ENCODE assay signal across 14 mouse cellular contexts in genomic region chr6:125061493-125061892, GRCm38 (mm10). TPM values are rescaled to one million over a fixed set of nuclear protein-coding genes. Genes with fewer than 3 reads are reported as not detected.
DNase-seq lines count a peak whose midpoint lies in the region; ATAC-seq and TF ChIP-seq lines count a peak whose summit lies in the region.
"Had no signal": no experiment of that assay in that cellular context is flagged by ENCODE, and none has a peak within 500 bp of the region (broad histone marks: within the 10 kb centered on the region; RNA-seq: fewer than 3 reads in every experiment).

No protein-coding gene starts in this region.

- peak; percentile 60; the same call in 1 of the 2 replicates for ATAC-seq in forebrain, postnatal 0 days
- no peak for ATAC-seq in forebrain, embryonic 13.5 days
- ATAC-seq in kidney, postnatal 0 days (replicated peaks; ENCODE audit: low FRiP score, low read depth), result peak; percentile 67
- no peak for ATAC-seq in erythroblast, adult 5-6 weeks (replicated peaks; ENCODE audit: low FRiP score, poor library complexity, severe bottlenecking)
- ATAC-seq: intestine, postnatal 0 days had no signal

- H3K9ac ChIP-seq in forebrain, postnatal 0 days, result no peak overlapping the region
- no peak overlapping the region for H3K9ac ChIP-seq in forebrain, embryonic 13.5 days
- H3K9ac ChIP-seq in kidney, postnatal 0 days (ENCODE audit: low read depth, low read length), result no peak overlapping the region
- H3K9ac ChIP-seq in MEL (ENCODE audit: control insufficient read depth, low read depth, low read length, poor library complexity, severe bottlenecking), result no peak overlapping the region
- H3K9ac ChIP-seq: embryonic facial prominence, embryonic 15.5 days; limb, embryonic 12.5 days had no signal

- DNase-seq in forebrain, postnatal 0 days, result no peak
- DNase-seq in kidney, postnatal 0 days (ENCODE audit: low spot score), result peak; percentile 67
- no peak for DNase-seq in kidney, postnatal 36 days
- DNase-seq in MEL (ENCODE audit: low read depth, low spot score), result peak; percentile 28
- DNase-seq in limb, embryonic 10.5 days (ENCODE audit: low spot score), result no peak
- no peak for DNase-seq in spleen, adult 12 weeks (ENCODE audit: low spot score)
- DNase-seq: cerebellum, adult 8-10 months; heart, adult 2 months; thymus, postnatal 25 days had no signal

- no peak overlapping the region for H3K4me3 ChIP-seq in forebrain, postnatal 0 days (ENCODE audit: low read depth, low read length)
- H3K4me3 ChIP-seq in forebrain, embryonic 13.5 days, result no peak overlapping the region
- no peak overlapping the region for H3K4me3 ChIP-seq in kidney, postnatal 0 days (replicated peaks; ENCODE audit: low read depth, low read length)
- H3K4me3 ChIP-seq in MEL (ENCODE audit: control insufficient read depth in 1 of 2, insufficient read depth in 1 of 2, low read depth in 2 of 2, low read length in 2 of 2), result no peak overlapping the region
- no peak overlapping the region for H3K4me3 ChIP-seq in limb, embryonic 10.5 days
- H3K4me3 ChIP-seq: embryonic facial prominence, embryonic 15.5 days; heart, adult 2 months; limb, embryonic 12.5 days had no signal

- H3K4me1 ChIP-seq in forebrain, postnatal 0 days (ENCODE audit: insufficient read depth), result no peaks in the 10 kb centered on the region
- no peaks in the 10 kb centered on the region for H3K4me1 ChIP-seq in forebrain, embryonic 13.5 days
- H3K4me1 ChIP-seq in kidney, postnatal 0 days (replicated peaks; ENCODE audit: insufficient read depth, low read length), result 0 out of 2 replicates have a peak, but pooled peaks cover 5% of the 10 kb centered on the region
- H3K4me1 ChIP-seq in MEL (ENCODE audit: control insufficient read depth in 1 of 2, insufficient read depth in 2 of 2, low read length in 2 of 2), result peaks cover 5 to 16% of the 10 kb centered on the region in 2 experiments
- peaks cover 13% of the 10 kb centered on the region for H3K4me1 ChIP-seq in limb, embryonic 10.5 days
- H3K4me1 ChIP-seq: embryonic facial prominence, embryonic 15.5 days had no signal

- H3K9me3 ChIP-seq in forebrain, postnatal 0 days (ENCODE audit: low read length), result no peaks in the 10 kb centered on the region
- H3K9me3 ChIP-seq in forebrain, embryonic 13.5 days (replicated peaks), result no peaks in the 10 kb centered on the region
- no peaks in the 10 kb centered on the region for H3K9me3 ChIP-seq in kidney, postnatal 0 days (replicated peaks; ENCODE audit: low read length)
- no peaks in the 10 kb centered on the region for H3K9me3 ChIP-seq in MEL (replicated peaks; ENCODE audit: insufficient read depth, low read length)
- no peaks in the 10 kb centered on the region for H3K9me3 ChIP-seq in limb, embryonic 10.5 days (replicated peaks)
- H3K9me3 ChIP-seq: embryonic facial prominence, embryonic 15.5 days; limb, embryonic 12.5 days had no signal

- no peak for TF ChIP-seq POLR2A in MEL (IDR thresholded peaks at IDR 0.05; ENCODE audit: control insufficient read depth in 1 of 2, insufficient read depth in 1 of 2, low read depth in 1 of 2, low read length in 2 of 2, poor library complexity in 1 of 2)

- no peak overlapping the region for H3K4me2 ChIP-seq in forebrain, postnatal 0 days (ENCODE audit: low read depth)
- H3K4me2 ChIP-seq in forebrain, embryonic 13.5 days, result no peak overlapping the region
- no peak overlapping the region for H3K4me2 ChIP-seq in kidney, postnatal 0 days (ENCODE audit: low read length)
- H3K4me2 ChIP-seq: embryonic facial prominence, embryonic 15.5 days; limb, embryonic 12.5 days had no signal

- no peak overlapping the region for H3K27ac ChIP-seq in forebrain, postnatal 0 days (ENCODE audit: low read depth, low read length)
- H3K27ac ChIP-seq in forebrain, embryonic 13.5 days, result no peak overlapping the region
- no peak overlapping the region; the same call in 1 of the 2 replicates for H3K27ac ChIP-seq in kidney, postnatal 0 days
- no peak overlapping the region for H3K27ac ChIP-seq in MEL (ENCODE audit: control insufficient read depth, low read depth, low read length)
- peak overlapping the region; percentile 71 for H3K27ac ChIP-seq in limb, embryonic 10.5 days
- H3K27ac ChIP-seq: embryonic facial prominence, embryonic 15.5 days; heart, adult 2 months; limb, embryonic 12.5 days had no signal

- 41% methylated on average over 6 of the region's 6 CpGs for WGBS in forebrain, postnatal 0 days
- 43% methylated on average over 6 of the region's 6 CpGs for WGBS in forebrain, embryonic 13.5 days
- 30% methylated on average over 6 of the region's 6 CpGs for WGBS in kidney, postnatal 0 days
- 49% methylated on average over 6 of the region's 6 CpGs for WGBS in limb, embryonic 10.5 days

- H3K36me3 ChIP-seq in forebrain, postnatal 0 days (ENCODE audit: insufficient read depth), result no peaks in the 10 kb centered on the region; the same call in 1 of the 2 replicates
- H3K36me3 ChIP-seq in forebrain, embryonic 13.5 days (ENCODE audit: poor library complexity, severe bottlenecking), result peaks cover 4% of the 10 kb centered on the region; the same call in 1 of the 2 replicates
- no peaks in the 10 kb centered on the region for H3K36me3 ChIP-seq in kidney, postnatal 0 days (ENCODE audit: insufficient read depth, low read length)
- peaks cover 0 to 2% of the 10 kb centered on the region in 2 experiments; a peak in 2 of 4 replicates for H3K36me3 ChIP-seq in MEL (ENCODE audit: control insufficient read depth in 1 of 2, insufficient read depth in 2 of 2, low read length in 2 of 2)
- no peaks in the 10 kb centered on the region for H3K36me3 ChIP-seq in limb, embryonic 10.5 days
- H3K36me3 ChIP-seq: embryonic facial prominence, embryonic 15.5 days; limb, embryonic 12.5 days had no signal

- TF ChIP-seq CTCF in forebrain, postnatal 0 days (IDR thresholded peaks at IDR 0.05; ENCODE audit: low read depth), result no peak
- no peak for TF ChIP-seq CTCF in kidney, postnatal 0 days (IDR thresholded peaks at IDR 0.05; ENCODE audit: low read depth)
- no peak for TF ChIP-seq CTCF in MEL (IDR thresholded peaks at IDR 0.05 in 2 of 3, conservative IDR thresholded peaks at IDR 0.05 in 1 of 3; ENCODE audit: control insufficient read depth in 1 of 3, insufficient read depth in 1 of 3, low read depth in 2 of 3, low read length in 3 of 3, poor library complexity in 1 of 3, severe bottlenecking in 1 of 3)

- H3K27me3 ChIP-seq in forebrain, postnatal 0 days (ENCODE audit: insufficient read depth, low read length), result no peaks in the 10 kb centered on the region
- no peaks in the 10 kb centered on the region for H3K27me3 ChIP-seq in forebrain, embryonic 13.5 days
- H3K27me3 ChIP-seq in kidney, postnatal 0 days (ENCODE audit: insufficient read depth, low read length), result no peaks in the 10 kb centered on the region
- no peaks in the 10 kb centered on the region for H3K27me3 ChIP-seq in MEL (ENCODE audit: control insufficient read depth in 1 of 2, insufficient read depth in 2 of 2, low read length in 2 of 2)
- H3K27me3 ChIP-seq in limb, embryonic 10.5 days (ENCODE audit: low read depth, poor library complexity, severe bottlenecking), result no peaks in the 10 kb centered on the region
- H3K27me3 ChIP-seq: embryonic facial prominence, embryonic 15.5 days; limb, embryonic 12.5 days had no signal

- TF ChIP-seq RAD21 in MEL (IDR thresholded peaks at IDR 0.05; ENCODE audit: low read depth, low read length), result no peak

- no peaks in the 10 kb centered on the region for H3K79me2 ChIP-seq in MEL (ENCODE audit: control insufficient read depth, insufficient read depth, low read length, poor library complexity)

- TF ChIP-seq EP300 in MEL (IDR thresholded peaks at IDR 0.05; ENCODE audit: low read depth in 1 of 2, low read length in 2 of 2), result no peak

RNA-seq across cellular contexts. Expression of gene Lpar5, which starts 6.2 kb away (rescaled TPM):
- total RNA-seq in forebrain, postnatal 0 days (2014; rRNA removed), result 0.38 and 0.71 TPM in 2 replicates
- polyA plus RNA-seq in forebrain, postnatal 0 days (2015; fragmentation: Nextera tagmentation; extraction: Ambion mirVana), result 0.59 and 0.61 TPM in 2 replicates
- 0.38 and 0.44 TPM in 2 replicates for polyA plus RNA-seq in forebrain, embryonic 13.5 days (2015; fragmentation: Nextera tagmentation; extraction: Ambion mirVana)
- 0.29 and 0.30 TPM in 2 replicates for polyA plus RNA-seq in kidney, postnatal 0 days (2015; fragmentation: Nextera tagmentation; extraction: Ambion mirVana)
- 2.8 and 3.5 TPM in 2 replicates for total RNA-seq in MEL (2012; rRNA removed)
- 10 to 100 TPM in 1 of 2 experiments, not detected in 1; 16.2 TPM for polyA plus RNA-seq in MEL (2012; ENCODE audit: insufficient read depth in 1 of 2, insufficient read length in 2 of 2, low read depth in 1 of 2, low replicate concordance in 2 of 2, missing spikeins in 1 of 2)
- polyA plus RNA-seq in limb, embryonic 10.5 days (2016; fragmentation: Nextera tagmentation; extraction: Ambion mirVana), result 0.14 and 0.18 TPM in 2 replicates
- total RNA-seq in erythroblast, adult 5-6 weeks (2015; ENCODE audit: low replicate concordance), result 3.1 TPM in 1 of 2 replicates, not detected in the other
- total RNA-seq in erythroblast, adult 5-6 weeks (2017; ENCODE audit: low replicate concordance), result 0.60 TPM in 1 of 2 replicates, not detected in the other

RNA-seq across cellular contexts. Expression of gene Acrbp, which starts 12.0 kb away (rescaled TPM):
- 11.3 and 12.2 TPM in 2 replicates for total RNA-seq in forebrain, postnatal 0 days (2014; rRNA removed)
- polyA plus RNA-seq in forebrain, postnatal 0 days (2015; fragmentation: Nextera tagmentation; extraction: Ambion mirVana), result 11.4 and 13.8 TPM in 2 replicates
- polyA plus RNA-seq in forebrain, embryonic 13.5 days (2015; fragmentation: Nextera tagmentation; extraction: Ambion mirVana), result 19.1 and 20.9 TPM in 2 replicates
- polyA plus RNA-seq in kidney, postnatal 0 days (2015; fragmentation: Nextera tagmentation; extraction: Ambion mirVana), result 4.2 and 4.5 TPM in 2 replicates
- 1.2 and 3.3 TPM in 2 replicates for total RNA-seq in MEL (2012; rRNA removed)
- 1 to 10 TPM in 1 of 2 experiments, not detected in 1; 5.3 TPM for polyA plus RNA-seq in MEL (2012; ENCODE audit: insufficient read depth in 1 of 2, insufficient read length in 2 of 2, low read depth in 1 of 2, low replicate concordance in 2 of 2, missing spikeins in 1 of 2)
- polyA plus RNA-seq in limb, embryonic 10.5 days (2016; fragmentation: Nextera tagmentation; extraction: Ambion mirVana), result 10.1 and 13.0 TPM in 2 replicates
- 3.3 TPM in 1 of 2 replicates, not detected in the other for total RNA-seq in erythroblast, adult 5-6 weeks (2015; ENCODE audit: low replicate concordance)
- total RNA-seq in erythroblast, adult 5-6 weeks (2017; ENCODE audit: low replicate concordance), result 7.0 and 11.6 TPM in 2 replicates

RNA-seq across cellular contexts. Expression of gene Ing4, which starts 21.9 kb away (rescaled TPM):
- 83.4 and 103 TPM in 2 replicates for total RNA-seq in forebrain, postnatal 0 days (2014; rRNA removed)
- 102 and 111 TPM in 2 replicates for polyA plus RNA-seq in forebrain, postnatal 0 days (2015; fragmentation: Nextera tagmentation; extraction: Ambion mirVana)
- 190 and 200 TPM in 2 replicates for polyA plus RNA-seq in forebrain, embryonic 13.5 days (2015; fragmentation: Nextera tagmentation; extraction: Ambion mirVana)
- polyA plus RNA-seq in kidney, postnatal 0 days (2015; fragmentation: Nextera tagmentation; extraction: Ambion mirVana), result 118 and 119 TPM in 2 replicates
- 26.3 and 29.5 TPM in 2 replicates for total RNA-seq in MEL (2012; rRNA removed)
- 10 to 100 TPM in 1 of 2 experiments, not detected in 1; 34.9 TPM for polyA plus RNA-seq in MEL (2012; ENCODE audit: insufficient read depth in 1 of 2, insufficient read length in 2 of 2, low read depth in 1 of 2, low replicate concordance in 2 of 2, missing spikeins in 1 of 2)
- 121 and 145 TPM in 2 replicates for polyA plus RNA-seq in limb, embryonic 10.5 days (2016; fragmentation: Nextera tagmentation; extraction: Ambion mirVana)
- 7.1 and 7.9 TPM in 2 replicates for total RNA-seq in erythroblast, adult 5-6 weeks (2015; ENCODE audit: low replicate concordance)
- 27.7 and 35.7 TPM in 2 replicates for total RNA-seq in erythroblast, adult 5-6 weeks (2017; ENCODE audit: low replicate concordance)

RNA-seq across cellular contexts. Expression of gene Chd4, which starts 34.3 kb away (rescaled TPM):
- 121 and 141 TPM in 2 replicates for total RNA-seq in forebrain, postnatal 0 days (2014; rRNA removed)
- 53.3 and 72.6 TPM in 2 replicates for polyA plus RNA-seq in forebrain, postnatal 0 days (2015; fragmentation: Nextera tagmentation; extraction: Ambion mirVana)
- polyA plus RNA-seq in forebrain, embryonic 13.5 days (2015; fragmentation: Nextera tagmentation; extraction: Ambion mirVana), result 114 and 119 TPM in 2 replicates
- 60.7 and 64.2 TPM in 2 replicates for polyA plus RNA-seq in kidney, postnatal 0 days (2015; fragmentation: Nextera tagmentation; extraction: Ambion mirVana)
- 173 and 193 TPM in 2 replicates for total RNA-seq in MEL (2012; rRNA removed)
- 100 to 1,000 TPM in 1 of 2 experiments, 10 to 100 TPM in 1; 93.0 to 232 TPM for polyA plus RNA-seq in MEL (2012; ENCODE audit: insufficient read depth in 1 of 2, insufficient read length in 2 of 2, low read depth in 1 of 2, low replicate concordance in 2 of 2, missing spikeins in 1 of 2)
- polyA plus RNA-seq in limb, embryonic 10.5 days (2016; fragmentation: Nextera tagmentation; extraction: Ambion mirVana), result 104 and 109 TPM in 2 replicates
- total RNA-seq in erythroblast, adult 5-6 weeks (2015; ENCODE audit: low replicate concordance), result 31.8 and 50.0 TPM in 2 replicates
- 70.6 and 102 TPM in 2 replicates for total RNA-seq in erythroblast, adult 5-6 weeks (2017; ENCODE audit: low replicate concordance)

RNA-seq across cellular contexts. Expression of gene Zfp384, which starts 52.5 kb away (rescaled TPM):
- total RNA-seq in forebrain, postnatal 0 days (2014; rRNA removed), result 24.7 and 34.5 TPM in 2 replicates
- polyA plus RNA-seq in forebrain, postnatal 0 days (2015; fragmentation: Nextera tagmentation; extraction: Ambion mirVana), result 7.2 and 8.4 TPM in 2 replicates
- 18.1 and 19.9 TPM in 2 replicates for polyA plus RNA-seq in forebrain, embryonic 13.5 days (2015; fragmentation: Nextera tagmentation; extraction: Ambion mirVana)
- 11.3 and 11.4 TPM in 2 replicates for polyA plus RNA-seq in kidney, postnatal 0 days (2015; fragmentation: Nextera tagmentation; extraction: Ambion mirVana)
- 19.2 and 19.5 TPM in 2 replicates for total RNA-seq in MEL (2012; rRNA removed)
- polyA plus RNA-seq in MEL (2012; ENCODE audit: insufficient read depth in 1 of 2, insufficient read length in 2 of 2, low read depth in 1 of 2, low replicate concordance in 2 of 2, missing spikeins in 1 of 2), result 10 to 100 TPM in 1 of 2 experiments, not detected in 1; 57.4 TPM
- polyA plus RNA-seq in limb, embryonic 10.5 days (2016; fragmentation: Nextera tagmentation; extraction: Ambion mirVana), result 12.8 and 15.2 TPM in 2 replicates
- total RNA-seq in erythroblast, adult 5-6 weeks (2015; ENCODE audit: low replicate concordance), result 20.8 and 25.9 TPM in 2 replicates
- 9.8 and 12.3 TPM in 2 replicates for total RNA-seq in erythroblast, adult 5-6 weeks (2017; ENCODE audit: low replicate concordance)

Comparison
In these comparisons a context has a peak if more than half of its experiments do, and no peak if none do; other contexts are left out.
1. ATAC-seq: peak in forebrain, postnatal 0 days (single experiment) and kidney, postnatal 0 days (single experiment); none in forebrain, embryonic 13.5 days (single experiment) and erythroblast, adult 5-6 weeks (single experiment).
2. DNase-seq: peak in kidney, postnatal 0 days (single experiment) and MEL (single experiment); none in forebrain, postnatal 0 days (single experiment), kidney, postnatal 36 days (0 of 2), limb, embryonic 10.5 days (single experiment) and spleen, adult 12 weeks (single experiment).
3. RNA of gene Lpar5, which starts 6.2 kb away (polyA plus RNA-seq): 16.2 TPM in MEL; 0.59 to 0.61 TPM in forebrain, postnatal 0 days, 0.38 to 0.44 TPM in forebrain, embryonic 13.5 days, 0.29 to 0.30 TPM in kidney, postnatal 0 days and 0.14 to 0.18 TPM in limb, embryonic 10.5 days; every median in the first group is over 10 times any median in the second.